Mouse (Mus musculus) heart, embryonic 14.5 days (tissue): ENCODE data around the gene Pou6f2. TPM values are rescaled to one million over a fixed set of nuclear protein-coding genes. Genes with fewer than 3 reads are reported as not detected.
A peak's percentile ranks its signal among the peaks of the same experiment; 100 is the strongest.

ENCODE experiments used
- ATAC-seq: fragments of 200-750 bp; cut with Nextera tagmentation; 2 replicates; pipeline ENCODE4 v1.8.0; 2017; ENCODE audit warnings: low read depth, moderate TSS enrichment; ENCODE audit not compliant: insufficient number of reproducible peaks, insufficient read depth, low FRiP score
- H3K27ac ChIP-seq, 2 experiments: fragments of 200-500 bp in 1 of 2; fragments of 300-500 bp in 1 of 2; sonication (generic) in 1 of 2; replicated peaks in 1 of 2; 2 replicates each; pipeline ENCODE4 v1.5.1; 2012 to 2014; ENCODE audit warnings: low read depth in 2 of 2, low read length in 2 of 2, control low read depth in 1 of 2, mild to moderate bottlenecking in 1 of 2, mixed read lengths in 1 of 2; ENCODE audit not compliant: control insufficient read depth in 1 of 2, insufficient read depth in 1 of 2
- H3K27me3 ChIP-seq: fragments of 300-500 bp; sonication (generic); 2 replicates; pipeline ENCODE4 v1.6.1; 2014; ENCODE audit warnings: mild to moderate bottlenecking, low read length, control low read depth; ENCODE audit not compliant: control insufficient read depth, insufficient read depth
- H3K36me3 ChIP-seq: fragments of 300-500 bp; sonication (generic); 2 replicates; pipeline ENCODE4 v1.6.1; 2014; ENCODE audit warnings: mild to moderate bottlenecking, control low read depth, low read length, mixed read lengths; ENCODE audit not compliant: control insufficient read depth, insufficient read depth
- H3K4me1 ChIP-seq, 2 experiments: fragments of 200-500 bp in 1 of 2; fragments of 300-500 bp in 1 of 2; sonication (generic) in 1 of 2; 2 replicates each; pipeline ENCODE4 v1.6.1; 2012 to 2014; ENCODE audit warnings: low read length in 2 of 2, control low read depth in 1 of 2, mixed read lengths in 1 of 2; ENCODE audit not compliant: control insufficient read depth in 2 of 2, insufficient read depth in 2 of 2
- H3K4me2 ChIP-seq: fragments of 300-500 bp; sonication (generic); 2 replicates; pipeline ENCODE4 v1.6.1; 2014; ENCODE audit warnings: mild to moderate bottlenecking, low read length
- H3K4me3 ChIP-seq, 2 experiments: fragments of 200-500 bp in 1 of 2; fragments of 300-500 bp in 1 of 2; sonication (generic) in 1 of 2; 2 replicates each; pipeline ENCODE4 v1.5.1; 2012 to 2014; ENCODE audit warnings: low read length in 2 of 2, mild to moderate bottlenecking in 2 of 2, control low read depth in 1 of 2, low read depth in 1 of 2, moderate library complexity in 1 of 2; ENCODE audit not compliant: control insufficient read depth in 1 of 2, insufficient read depth in 1 of 2
- H3K9ac ChIP-seq: fragments of 300-500 bp; sonication (generic); 2 replicates; pipeline ENCODE4 v1.6.1; 2014; ENCODE audit warnings: mild to moderate bottlenecking, low read length
- H3K9me3 ChIP-seq: fragments of 300-500 bp; sonication (generic); 2 replicates; pipeline ENCODE4 v1.6.1; 2016; ENCODE audit warnings: low read length, control low read depth; ENCODE audit not compliant: control insufficient read depth
- WGBS: fragments of 180-500 bp; shearing (Covaris S2); extraction: QIAGEN DNeasy Blood & Tissue Kit; methylation state at CpG from one replicate; pipeline ENCODE4 v1.1.7; 2014; 5-methylcytosine and 5-hydroxymethylcytosine counted together
- polyA plus RNA-seq: library from polyadenylated mRNA; unstranded; fragments of >200 nt; fragmentation: Nextera tagmentation; extraction: Ambion mirVana; gene quantifications from 2 replicates; pipeline ENCODE4 v1.2.1, GENCODE M21; 2014

Gene Pou6f2
- polyA plus RNA-seq, 1 experiment from 2014 or later, result 0.73 TPM

GRCm38 (mm10) chr13:18160566-18160965 is 236.9 kb downstream of the Pou6f2 start:
- WGBS, result 56% methylated on average over 5 of the region's 5 CpGs
- no peak for ATAC-seq
- H3K27ac ChIP-seq, result no peak overlapping the region
- no peaks in the 10 kb centered on the region for H3K27me3 ChIP-seq
- H3K9ac ChIP-seq, result no peak overlapping the region
- H3K9me3 ChIP-seq, result no peaks in the 10 kb centered on the region
- no peak overlapping the region for H3K4me3 ChIP-seq
- no peaks in the 10 kb centered on the region for H3K4me1 ChIP-seq
- no peaks in the 10 kb centered on the region for H3K36me3 ChIP-seq
- H3K4me2 ChIP-seq, result no peak overlapping the region

GRCm38 (mm10) chr13:18153949-18154582 is 243.4 kb downstream of the Pou6f2 start:
- Histone ChIP-seq H3K4me3 (no peak overlapping the region), H3K27me3 (no peaks in the 10 kb centered on the region), H3K4me2 (no peak overlapping the region), H3K4me1 (no peaks in the 10 kb centered on the region), H3K36me3 (no peaks in the 10 kb centered on the region), H3K9ac (no peak overlapping the region), H3K27ac (no peak overlapping the region), H3K9me3 (no peaks in the 10 kb centered on the region)
- ATAC-seq, result no peak
- 52% methylated on average over 6 of the region's 6 CpGs for WGBS

GRCm38 (mm10) chr13:18133646-18134045 is 263.8 kb downstream of the Pou6f2 start:
- H3K4me1 ChIP-seq, result no peaks in the 10 kb centered on the region
- no peak overlapping the region for H3K9ac ChIP-seq
- no peaks in the 10 kb centered on the region for H3K27me3 ChIP-seq
- no peaks in the 10 kb centered on the region for H3K36me3 ChIP-seq
- no peak for ATAC-seq
- 61% methylated on average over 2 of the region's 2 CpGs for WGBS
- H3K4me3 ChIP-seq, result no peak overlapping the region
- H3K27ac ChIP-seq, result no peak overlapping the region
- H3K4me2 ChIP-seq, result no peak overlapping the region
- H3K9me3 ChIP-seq, result no peaks in the 10 kb centered on the region

GRCm38 (mm10) chr13:18133193-18133592 is 264.3 kb downstream of the Pou6f2 start:
- H3K4me3 ChIP-seq, result no peak overlapping the region
- ATAC-seq, result no peak
- no peaks in the 10 kb centered on the region for H3K9me3 ChIP-seq
- 63% methylated on average over 5 of the region's 5 CpGs for WGBS
- H3K27me3 ChIP-seq, result no peaks in the 10 kb centered on the region
- no peak overlapping the region for H3K4me2 ChIP-seq
- H3K9ac ChIP-seq, result no peak overlapping the region
- H3K36me3 ChIP-seq, result no peaks in the 10 kb centered on the region
- H3K4me1 ChIP-seq, result no peaks in the 10 kb centered on the region
- no peak overlapping the region for H3K27ac ChIP-seq

- Histone ChIP-seq H3K27me3 (no peaks in the 10 kb centered on the region), H3K27ac (no peak overlapping the region), H3K4me1 (no peaks in the 10 kb centered on the region), H3K36me3 (no peaks in the 10 kb centered on the region), H3K4me3 (no peak overlapping the region), H3K4me2 (no peak overlapping the region), H3K9ac (no peak overlapping the region), H3K9me3 (no peaks in the 10 kb centered on the region)
- no peak for ATAC-seq
Measured at GRCm38 (mm10) chr13:18131324-18131723, 266.2 kb downstream of the Pou6f2 start.

GRCm38 (mm10) chr13:18129697-18130096 is 267.8 kb downstream of the Pou6f2 start:
- Histone ChIP-seq H3K9me3 (no peaks in the 10 kb centered on the region), H3K4me1 (peaks cover 5 to 7% of the 10 kb centered on the region in 2 experiments; a peak in 3 of 4 replicates), H3K9ac (no peak overlapping the region), H3K4me2 (no peak overlapping the region), H3K27me3 (no peaks in the 10 kb centered on the region), H3K36me3 (no peaks in the 10 kb centered on the region), H3K27ac (no peak overlapping the region), H3K4me3 (no peak overlapping the region)
- 0 out of 2 replicates have a peak, but pooled peaks have one; percentile 39 for ATAC-seq
- 49% methylated on average over 5 of the region's 5 CpGs for WGBS

GRCm38 (mm10) chr13:18128826-18129225 is 268.7 kb downstream of the Pou6f2 start:
- no peak for ATAC-seq
- Histone ChIP-seq H3K9me3 (no peaks in the 10 kb centered on the region), H3K27ac (no peak overlapping the region), H3K4me2 (no peak overlapping the region), H3K4me1 (peaks cover 5 to 9% of the 10 kb centered on the region in 2 experiments), H3K36me3 (no peaks in the 10 kb centered on the region), H3K4me3 (no peak overlapping the region), H3K27me3 (no peaks in the 10 kb centered on the region), H3K9ac (no peak overlapping the region)
- 77% methylated on average over 11 of the region's 11 CpGs for WGBS

- 60% methylated on average over 4 of the region's 4 CpGs for WGBS
- Histone ChIP-seq H3K4me3 (no peak overlapping the region), H3K4me2 (no peak overlapping the region), H3K4me1 (peaks cover 5 to 9% of the 10 kb centered on the region in 2 experiments), H3K27ac (no peak overlapping the region), H3K27me3 (no peaks in the 10 kb centered on the region), H3K9ac (no peak overlapping the region), H3K36me3 (no peaks in the 10 kb centered on the region), H3K9me3 (no peaks in the 10 kb centered on the region)
- no peak for ATAC-seq
Measured at GRCm38 (mm10) chr13:18128053-18128452, 269.4 kb downstream of the Pou6f2 start.
